Mouse (Mus musculus) C2C12 (cell line): ENCODE results near the gene Phkg2. TPM values are rescaled to one million over a fixed set of nuclear protein-coding genes. Genes with fewer than 3 reads are reported as not detected.
"Not testable (repeated sequence)": the region's sequence is repeated elsewhere in the genome, so short reads cannot be mapped to it uniquely, and the experiment has no call there.

Experiments
- H3K27me3 ChIP-seq: one replicate; pipeline ENCODE4 v1.6.1; 2011; ENCODE audit not compliant: control insufficient read depth, insufficient read depth, insufficient read length
- H3K36me3 ChIP-seq: one replicate; pipeline ENCODE4 v1.6.1; 2011; ENCODE audit not compliant: control insufficient read depth, insufficient read depth
- H3K4me3 ChIP-seq: one replicate; pipeline ENCODE4 v1.5.1; 2011; ENCODE audit warnings: mild to moderate bottlenecking, control low read depth; ENCODE audit not compliant: poor library complexity, insufficient read depth, severe bottlenecking
- H3K79me2 ChIP-seq: one replicate; pipeline ENCODE4 v1.6.1; 2011; ENCODE audit not compliant: control insufficient read depth, insufficient read depth
- H3K79me3 ChIP-seq: one replicate; pipeline ENCODE4 v1.6.1; 2011; ENCODE audit warnings: low read depth, control low read depth
- H3ac ChIP-seq: one replicate; pipeline ENCODE3; 2011; ENCODE audit warnings: low read depth; ENCODE audit not compliant: control insufficient read depth, insufficient read length
- CEBPB ChIP-seq: IDR thresholded peaks from one replicate; pipeline ENCODE4 v1.6.1; 2011; ENCODE audit warnings: low read depth, mild to moderate bottlenecking, control low read depth, moderate library complexity
- CTCF ChIP-seq: IDR thresholded peaks from one replicate; pipeline ENCODE4 v1.5.1; 2011; ENCODE audit not compliant: control insufficient read depth, insufficient read depth, insufficient read length
- FOSL1 ChIP-seq: IDR thresholded peaks from one replicate; pipeline ENCODE4 v1.8.0; 2011; ENCODE audit warnings: mild to moderate bottlenecking, low read length; ENCODE audit not compliant: poor library complexity, insufficient read depth, severe bottlenecking
- MAX ChIP-seq: IDR thresholded peaks from one replicate; pipeline ENCODE4 v1.6.1; 2011; ENCODE audit warnings: mild to moderate bottlenecking, control low read depth
- MYOD1 ChIP-seq: IDR thresholded peaks from one replicate; pipeline ENCODE4 v1.6.1; 2011; ENCODE audit warnings: low read depth; ENCODE audit not compliant: control insufficient read depth, insufficient read length
- MYOG ChIP-seq: IDR thresholded peaks from one replicate; pipeline ENCODE4 v1.6.1; 2011; ENCODE audit not compliant: control insufficient read depth, insufficient read length; ENCODE audit errors: extremely low read depth
- USF1 ChIP-seq: IDR thresholded peaks from one replicate; pipeline ENCODE4 v1.6.1; 2011; ENCODE audit warnings: low read depth, mild to moderate bottlenecking, control low read depth, moderate library complexity
- polyA plus RNA-seq: library from polyadenylated mRNA; unstranded; fragments of >200 nt; fragmentation: generic; extraction: Trizol; gene quantifications from one replicate; pipeline ENCODE4 v1.2.1, GENCODE M21; 2012; ENCODE audit warnings: missing spikeins

The Phkg2 gene
- polyA plus RNA-seq, 1 experiment, result 21.1 TPM

GRCm38 (mm10) chr7:127614511-127614890, 41.4 kb downstream of the Phkg2 start:
- no peaks in the 10 kb centered on the region for H3K79me3 ChIP-seq
- H3K4me3 ChIP-seq, result peak overlapping the region; percentile 61
- H3K27me3 ChIP-seq, result no peaks in the 10 kb centered on the region
- H3K79me2 ChIP-seq, result no peaks in the 10 kb centered on the region
- TF ChIP-seq MAX (no peak), USF1 (no peak), MYOD1 (no peak), MYOG (no peak), CEBPB (no peak), FOSL1 (no peak), CTCF (no peak)
- peaks cover 10% of the 10 kb centered on the region for H3K36me3 ChIP-seq
- peak overlapping the region; percentile 74 for H3ac ChIP-seq

- Histone ChIP-seq H3ac (peak within 1 kb of the TSS; percentile 74), H3K27me3 (no peaks in the 10 kb centered on the region), H3K79me2 (no peaks in the 10 kb centered on the region), H3K79me3 (no peaks in the 10 kb centered on the region), H3K36me3 (peaks cover 10% of the 10 kb centered on the region), H3K4me3 (peak within 1 kb of the TSS; percentile 61)
- TF ChIP-seq MYOD1 (no peak), FOSL1 (no peak), MAX (no peak), USF1 (no peak), MYOG (no peak), CTCF (no peak), CEBPB (no peak)
These were observed 42.0 kb downstream of the Phkg2 start, which contains the start of gene Zfp629 for GRCm38 (mm10) chr7:127614891-127615843. TSS of gene Zfp629 (minus strand) at chr7:127615797.

GRCm38 (mm10) chr7:127616336-127616735, 43.2 kb downstream of the Phkg2 start:
- Histone ChIP-seq H3K79me3 (no peaks in the 10 kb centered on the region), H3K27me3 (no peaks in the 10 kb centered on the region), H3ac (no peak overlapping the region), H3K36me3 (peaks cover 4% of the 10 kb centered on the region), H3K4me3 (no peak overlapping the region), H3K79me2 (no peaks in the 10 kb centered on the region)
- TF ChIP-seq CEBPB (no peak), MYOD1 (no peak)

- H3ac ChIP-seq, result no peak overlapping the region
- H3K36me3 ChIP-seq, result no peaks in the 10 kb centered on the region
- H3K4me3 ChIP-seq, result no peak overlapping the region
- no peaks in the 10 kb centered on the region for H3K79me3 ChIP-seq
- TF ChIP-seq FOSL1, result no peak
- no peak for TF ChIP-seq MAX
- no peak for TF ChIP-seq MYOG
- no peak for TF ChIP-seq USF1
- no peak for TF ChIP-seq CTCF
- no peak for TF ChIP-seq CEBPB
- TF ChIP-seq MYOD1, result no peak
- H3K27me3 ChIP-seq, result no peaks in the 10 kb centered on the region
- no peaks in the 10 kb centered on the region for H3K79me2 ChIP-seq
These were observed 43.7 kb downstream of the Phkg2 start for GRCm38 (mm10) chr7:127616881-127617280.

- Histone ChIP-seq H3ac (no peak overlapping the region), H3K79me3 (no peaks in the 10 kb centered on the region), H3K4me3 (no peak overlapping the region), H3K27me3 (no peaks in the 10 kb centered on the region), H3K36me3 (no peaks in the 10 kb centered on the region), H3K79me2 (no peaks in the 10 kb centered on the region)
- TF ChIP-seq MAX (no peak), MYOG (no peak), CTCF (no peak), USF1 (no peak), MYOD1 (no peak), CEBPB (no peak), FOSL1 (no peak)
These were observed 44.8 kb downstream of the Phkg2 start for GRCm38 (mm10) chr7:127617962-127618361.

GRCm38 (mm10) chr7:127618402-127618801, 45.3 kb downstream of the Phkg2 start:
- not testable (repeated sequence) for H3K27me3 ChIP-seq, H3K79me2 ChIP-seq, H3K79me3 ChIP-seq, H3K36me3 ChIP-seq, H3ac ChIP-seq, H3K4me3 ChIP-seq
